Mouse (Mus musculus) forebrain, embryonic 11.5 days (tissue): ENCODE data around the gene Vamp5. TPM values are rescaled to one million over a fixed set of nuclear protein-coding genes. Genes with fewer than 3 reads are reported as not detected.

Source experiments
- ATAC-seq: fragments of 200-750 bp; cut with Nextera tagmentation; replicated peaks from 2 replicates; pipeline ENCODE4 v1.8.0; 2017; ENCODE audit warnings: moderate TSS enrichment; ENCODE audit not compliant: low FRiP score
- DNase-seq: peaks from one replicate; pipeline ENCODE4 v3.0.0-alpha.2; 2017; ENCODE audit warnings: low spot score
- H3K27ac ChIP-seq: fragments of 300-500 bp; sonication (generic); 2 replicates; pipeline ENCODE4 v1.5.1; 2014; ENCODE audit warnings: low read depth, low read length
- H3K27me3 ChIP-seq: fragments of 300-500 bp; sonication (generic); 2 replicates; pipeline ENCODE4 v1.6.1; 2014; ENCODE audit warnings: mild to moderate bottlenecking, low read length, mixed read lengths; ENCODE audit not compliant: control insufficient read depth, insufficient read depth
- H3K36me3 ChIP-seq: fragments of 300-500 bp; sonication (generic); 2 replicates; pipeline ENCODE4 v1.6.1; 2014; ENCODE audit warnings: mild to moderate bottlenecking, low read length, moderate library complexity, mixed read lengths; ENCODE audit not compliant: control insufficient read depth, insufficient read depth
- H3K4me1 ChIP-seq: fragments of 300-500 bp; sonication (generic); replicated peaks from 2 replicates; pipeline ENCODE4 v1.6.1; 2014; ENCODE audit warnings: low read length, mixed read lengths; ENCODE audit not compliant: control insufficient read depth, insufficient read depth
- H3K4me2 ChIP-seq: fragments of 300-500 bp; sonication (generic); 2 replicates; pipeline ENCODE4 v1.6.1; 2014; ENCODE audit warnings: low read depth, mild to moderate bottlenecking, low read length, moderate library complexity, mixed read lengths; ENCODE audit not compliant: severe bottlenecking
- H3K4me3 ChIP-seq: fragments of 300-500 bp; sonication (generic); 2 replicates; pipeline ENCODE4 v1.5.1; 2014; ENCODE audit warnings: low read depth, low read length
- H3K9ac ChIP-seq: fragments of 300-500 bp; sonication (generic); 2 replicates; pipeline ENCODE4 v1.6.1; 2014; ENCODE audit warnings: low read length
- H3K9me3 ChIP-seq: fragments of 300-500 bp; sonication (generic); 2 replicates; pipeline ENCODE4 v1.6.1; 2016; ENCODE audit warnings: low read length, mixed read lengths; ENCODE audit not compliant: control insufficient read depth
- WGBS: fragments of 180-500 bp; shearing (Covaris S2); extraction: QIAGEN DNeasy Blood & Tissue Kit; methylation state at CpG from one replicate; pipeline ENCODE4 v1.1.7; 2014; 5-methylcytosine and 5-hydroxymethylcytosine counted together
- polyA plus RNA-seq: library from polyadenylated mRNA; unstranded; fragments of >200 nt; fragmentation: Nextera tagmentation; extraction: Ambion mirVana; gene quantifications from 2 replicates; pipeline ENCODE4 v1.2.1, GENCODE M21; 2014

Gene Vamp5
- polyA plus RNA-seq, 1 experiment from 2014 or later: 8.1 TPM

GRCm38 (mm10) chr6:72396837-72397251 lies 16.6 kb upstream of the Vamp5 start:
- Histone ChIP-seq H3K27ac (no peak overlapping the region), H3K27me3 (no peaks in the 10 kb centered on the region), H3K36me3 (no peaks in the 10 kb centered on the region), H3K4me3 (no peak overlapping the region), H3K4me1 (no peaks in the 10 kb centered on the region), H3K4me2 (no peak overlapping the region), H3K9ac (no peak overlapping the region), H3K9me3 (no peaks in the 10 kb centered on the region)
- no peak for ATAC-seq
- 83% methylated on average over 10 of the region's 10 CpGs for WGBS
- DNase-seq: no peak

GRCm38 (mm10) chr6:72392341-72392740 lies 12.1 kb upstream of the Vamp5 start:
- Histone ChIP-seq H3K4me2 (no peak overlapping the region), H3K27me3 (no peaks in the 10 kb centered on the region), H3K4me1 (peaks cover 6% of the 10 kb centered on the region), H3K36me3 (no peaks in the 10 kb centered on the region), H3K9ac (no peak overlapping the region), H3K4me3 (no peak overlapping the region), H3K27ac (no peak overlapping the region), H3K9me3 (no peaks in the 10 kb centered on the region)
- no peak for DNase-seq
- ATAC-seq: no peak
- 87% methylated on average over 5 of the region's 5 CpGs for WGBS

GRCm38 (mm10) chr6:72390795-72391521 lies 10.7 kb upstream of the Vamp5 start:
- DNase-seq (peak; percentile 60), ATAC-seq (peak; percentile 55; the same call in 1 of the 2 replicates)
- peak overlapping the region; percentile 37; the same call in 1 of the 2 replicates for H3K4me3 ChIP-seq
- H3K9ac ChIP-seq: no peak overlapping the region
- no peaks in the 10 kb centered on the region for H3K27me3 ChIP-seq
- no peaks in the 10 kb centered on the region for H3K9me3 ChIP-seq
- no peak overlapping the region for H3K27ac ChIP-seq
- H3K4me1 ChIP-seq: peaks cover 6% of the 10 kb centered on the region
- H3K36me3 ChIP-seq: no peaks in the 10 kb centered on the region
- WGBS: 20% methylated on average over 12 of the region's 12 CpGs
- peak overlapping the region; percentile 64 for H3K4me2 ChIP-seq

GRCm38 (mm10) chr6:72389941-72390771 lies 9.9 kb upstream of the Vamp5 start, which contains the start of gene Vamp8:
Gene Vamp8 (minus strand): TSS chr6:72390703.
- peak within 1 kb of the TSS; percentile 48 for H3K9ac ChIP-seq
- WGBS: 1% methylated on average over 33 of the region's 33 CpGs
- peak within 1 kb of the TSS; percentile 37 for H3K4me3 ChIP-seq
- peaks cover 6% of the 10 kb centered on the region for H3K4me1 ChIP-seq
- no peaks in the 10 kb centered on the region for H3K9me3 ChIP-seq
- peak; percentile 51; the same call in 1 of the 2 replicates for ATAC-seq
- H3K27me3 ChIP-seq: no peaks in the 10 kb centered on the region
- H3K4me2 ChIP-seq: peak within 1 kb of the TSS; percentile 64
- H3K27ac ChIP-seq: 0 out of 2 replicates have a peak within 1 kb of the TSS, but pooled peaks have one; percentile 25
- DNase-seq: peak; percentile 69
- H3K36me3 ChIP-seq: no peaks in the 10 kb centered on the region

- ATAC-seq: 0 out of 2 replicates have a peak, but pooled peaks have one; percentile 18
- H3K9ac ChIP-seq: peak overlapping the region; percentile 48
- 30% methylated on average over 13 of the region's 13 CpGs for WGBS
- H3K27ac ChIP-seq: no peak overlapping the region
- DNase-seq: no peak
- no peaks in the 10 kb centered on the region for H3K36me3 ChIP-seq
- H3K4me1 ChIP-seq: peaks cover 6% of the 10 kb centered on the region
- peak overlapping the region; percentile 64 for H3K4me2 ChIP-seq
- no peaks in the 10 kb centered on the region for H3K9me3 ChIP-seq
- H3K4me3 ChIP-seq: peak overlapping the region; percentile 37
- no peaks in the 10 kb centered on the region for H3K27me3 ChIP-seq
Observed at GRCm38 (mm10) chr6:72389471-72389940, 9.2 kb upstream of the Vamp5 start.

GRCm38 (mm10) chr6:72388791-72389329 lies 8.6 kb upstream of the Vamp5 start:
- Histone ChIP-seq H3K27ac (no peak overlapping the region), H3K4me3 (no peak overlapping the region), H3K4me2 (no peak overlapping the region), H3K4me1 (peaks cover 6% of the 10 kb centered on the region), H3K27me3 (no peaks in the 10 kb centered on the region), H3K36me3 (no peaks in the 10 kb centered on the region), H3K9me3 (no peaks in the 10 kb centered on the region), H3K9ac (no peak overlapping the region)
- DNase-seq (no peak), ATAC-seq (no peak)
- WGBS: 89% methylated on average over 6 of the region's 6 CpGs

- no peak for DNase-seq
- no peaks in the 10 kb centered on the region for H3K36me3 ChIP-seq
- no peak overlapping the region for H3K4me3 ChIP-seq
- no peaks in the 10 kb centered on the region for H3K9me3 ChIP-seq
- H3K27me3 ChIP-seq: no peaks in the 10 kb centered on the region
- no peak for ATAC-seq
- no peak overlapping the region for H3K9ac ChIP-seq
- WGBS: 66% methylated on average over 10 of the region's 10 CpGs
- H3K4me2 ChIP-seq: no peak overlapping the region
- H3K27ac ChIP-seq: no peak overlapping the region
- H3K4me1 ChIP-seq: peaks cover 6% of the 10 kb centered on the region
Observed at GRCm38 (mm10) chr6:72388266-72388665, 8.0 kb upstream of the Vamp5 start.

GRCm38 (mm10) chr6:72387816-72388215 lies 7.5 kb upstream of the Vamp5 start:
- Histone ChIP-seq H3K4me1 (peaks cover 6% of the 10 kb centered on the region), H3K27ac (no peak overlapping the region), H3K36me3 (no peaks in the 10 kb centered on the region), H3K4me2 (no peak overlapping the region), H3K9me3 (no peaks in the 10 kb centered on the region), H3K9ac (no peak overlapping the region), H3K4me3 (no peak overlapping the region), H3K27me3 (no peaks in the 10 kb centered on the region)
- ATAC-seq: no peak
- DNase-seq: no peak
- WGBS: 83% methylated on average over 3 of the region's 3 CpGs
